Mouse (Mus musculus) kidney, postnatal 0 days (tissue): ENCODE measurements around the gene Fbxl15. TPM values are rescaled to one million over a fixed set of nuclear protein-coding genes. Genes with fewer than 3 reads are reported as not detected.

Experiments
- ATAC-seq: fragments of 200-750 bp; cut with Nextera tagmentation; replicated peaks from 2 replicates; pipeline ENCODE4 v1.8.0; 2017; ENCODE audit warnings: low read depth, moderate number of reproducible peaks, moderate TSS enrichment, moderate library complexity; ENCODE audit not compliant: low FRiP score
- DNase-seq: peaks from one replicate; pipeline ENCODE4 v3.0.0-alpha.2; 2016; ENCODE audit warnings: low spot score
- H3K27ac ChIP-seq: fragments of 300-500 bp; sonication (generic); 2 replicates; pipeline ENCODE4 v1.5.1; 2014; ENCODE audit warnings: mild to moderate bottlenecking
- H3K27me3 ChIP-seq: fragments of 300-500 bp; sonication (generic); 2 replicates; pipeline ENCODE4 v1.6.1; 2014; ENCODE audit warnings: low read length, mixed read lengths; ENCODE audit not compliant: insufficient read depth
- H3K36me3 ChIP-seq: fragments of 300-500 bp; sonication (generic); 2 replicates; pipeline ENCODE4 v1.6.1; 2014; ENCODE audit warnings: low read length, mixed read lengths; ENCODE audit not compliant: insufficient read depth
- H3K4me1 ChIP-seq: fragments of 300-500 bp; sonication (generic); replicated peaks from 2 replicates; pipeline ENCODE4 v1.6.1; 2014; ENCODE audit warnings: antibody characterized with exemption, low read length, mixed read lengths; ENCODE audit not compliant: insufficient read depth
- H3K4me2 ChIP-seq: fragments of 300-500 bp; sonication (generic); 2 replicates; pipeline ENCODE4 v1.6.1; 2014; ENCODE audit warnings: mild to moderate bottlenecking, low read length, moderate library complexity, mixed read lengths
- H3K4me3 ChIP-seq: fragments of 300-500 bp; sonication (generic); replicated peaks from 2 replicates; pipeline ENCODE4 v1.5.1; 2014; ENCODE audit warnings: low read depth, low read length
- H3K9ac ChIP-seq: fragments of 300-500 bp; sonication (generic); 2 replicates; pipeline ENCODE4 v1.6.1; 2014; ENCODE audit warnings: low read depth, low read length
- H3K9me3 ChIP-seq: fragments of 300-500 bp; sonication (generic); replicated peaks from 2 replicates; pipeline ENCODE4 v1.6.1; 2016; ENCODE audit warnings: low read length, inconsistent platforms, mixed read lengths
- CTCF ChIP-seq: IDR thresholded peaks from 2 replicates; pipeline ENCODE4 v1.5.1; 2016; ENCODE audit warnings: antibody characterized with exemption, low read depth, mild to moderate bottlenecking, moderate library complexity
- WGBS: fragments of 180-500 bp; shearing (Covaris S2); extraction: QIAGEN DNeasy Blood & Tissue Kit; methylation state at CpG from one replicate; pipeline ENCODE4 v1.1.7; 2014; 5-methylcytosine and 5-hydroxymethylcytosine counted together
- polyA plus RNA-seq: library from polyadenylated mRNA; unstranded; fragments of >200 nt; fragmentation: Nextera tagmentation; extraction: Ambion mirVana; gene quantifications from 2 replicates; pipeline ENCODE4 v1.2.1, GENCODE M21; 2015

Fbxl15 gene
- polyA plus RNA-seq, 1 experiment from 2014 or later: 33.8 TPM

- Histone ChIP-seq H3K4me1 (no peaks in the 10 kb centered on the region), H3K9ac (no peak overlapping the region), H3K27me3 (no peaks in the 10 kb centered on the region; the same call in 1 of the 2 replicates), H3K4me2 (no peak overlapping the region), H3K27ac (no peak overlapping the region), H3K36me3 (peaks cover 31% of the 10 kb centered on the region), H3K9me3 (no peaks in the 10 kb centered on the region), H3K4me3 (no peak overlapping the region)
- no peak for DNase-seq
- no peak for ATAC-seq
- no peak for TF ChIP-seq CTCF
- 88% methylated on average over 3 of the region's 3 CpGs for WGBS
These were observed 40.4 kb upstream of the Fbxl15 start for GRCm38 (mm10) chr19:46287566-46287965.

DNA sequence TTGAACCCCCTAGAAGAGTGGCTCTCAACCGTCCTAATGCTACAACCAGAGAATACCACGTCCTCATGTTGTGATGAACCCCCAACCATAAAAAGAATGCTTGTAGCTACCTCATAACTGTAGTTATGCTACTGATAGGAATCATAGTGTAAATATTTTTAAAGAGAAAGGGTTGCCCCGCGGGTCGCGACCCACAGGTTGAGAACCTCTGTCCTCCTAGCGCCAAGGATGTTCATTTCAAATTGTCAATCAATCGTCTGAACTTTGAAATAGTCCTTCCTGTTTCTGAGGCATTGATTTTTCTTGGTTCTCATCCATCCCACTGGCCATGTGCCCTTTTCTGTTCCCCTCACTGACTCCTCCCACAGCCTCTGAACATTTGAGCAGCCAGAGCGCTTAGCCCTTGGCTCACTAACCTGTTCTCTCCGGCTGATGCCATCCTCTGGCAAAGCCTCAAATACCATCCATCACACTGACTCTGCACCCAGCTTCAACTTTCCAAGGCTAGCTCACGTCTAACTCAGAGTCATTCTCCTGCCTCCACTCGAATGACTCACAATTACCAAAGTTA is 37.4 kb upstream of the Fbxl15 start:
- Histone ChIP-seq H3K27me3 (no peaks in the 10 kb centered on the region; the same call in 1 of the 2 replicates), H3K36me3 (peaks cover 6% of the 10 kb centered on the region), H3K4me3 (no peak overlapping the region), H3K9me3 (no peaks in the 10 kb centered on the region), H3K4me1 (no peaks in the 10 kb centered on the region), H3K9ac (no peak overlapping the region), H3K4me2 (no peak overlapping the region), H3K27ac (no peak overlapping the region)
- TF ChIP-seq CTCF: no peak
- WGBS: 64% methylated on average over 12 of the region's 12 CpGs
- DNase-seq: no peak
- ATAC-seq: no peak

GRCm38 (mm10) chr19:46296938-46297337 is 31.0 kb upstream of the Fbxl15 start:
- no peaks in the 10 kb centered on the region for H3K9me3 ChIP-seq
- no peaks in the 10 kb centered on the region for H3K27me3 ChIP-seq
- H3K4me1 ChIP-seq: no peaks in the 10 kb centered on the region
- no peak for ATAC-seq
- no peak overlapping the region for H3K4me2 ChIP-seq
- H3K36me3 ChIP-seq: no peaks in the 10 kb centered on the region
- no peak for DNase-seq
- no peak overlapping the region for H3K9ac ChIP-seq
- no peak for TF ChIP-seq CTCF
- H3K27ac ChIP-seq: no peak overlapping the region
- no peak overlapping the region for H3K4me3 ChIP-seq
- WGBS: 63% methylated on average over 4 of the region's 4 CpGs

GRCm38 (mm10) chr19:46300294-46301045 is 27.5 kb upstream of the Fbxl15 start:
- Histone ChIP-seq H3K4me3 (no peak overlapping the region), H3K36me3 (no peaks in the 10 kb centered on the region), H3K4me2 (no peak overlapping the region), H3K27ac (no peak overlapping the region), H3K27me3 (no peaks in the 10 kb centered on the region), H3K4me1 (no peaks in the 10 kb centered on the region; the same call in 1 of the 2 replicates), H3K9me3 (no peaks in the 10 kb centered on the region), H3K9ac (no peak overlapping the region)
- DNase-seq (no peak), ATAC-seq (no peak)
- 36% methylated on average over 8 of the region's 8 CpGs for WGBS
- TF ChIP-seq CTCF: no peak

DNA sequence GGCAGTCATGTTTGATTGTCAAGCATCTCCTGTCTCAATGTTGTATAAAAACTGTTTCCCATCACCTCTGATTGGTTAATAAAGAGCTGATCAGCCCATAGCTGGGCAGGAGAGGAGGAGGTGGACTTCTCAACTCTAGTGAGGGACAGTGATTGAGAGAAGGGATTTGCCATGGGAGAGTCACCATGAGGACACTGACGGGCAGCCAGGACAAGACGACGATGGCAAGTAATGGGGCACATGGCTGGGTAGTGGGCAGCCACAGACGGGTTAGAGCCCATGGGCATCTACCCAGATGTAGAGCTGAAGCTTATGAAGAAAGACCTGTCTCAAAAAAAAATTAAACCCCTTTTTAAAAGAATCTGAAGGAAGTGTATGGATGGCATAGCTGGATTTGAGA is 25.4 kb upstream of the Fbxl15 start:
- no peak for TF ChIP-seq CTCF
- DNase-seq: no peak
- H3K4me2 ChIP-seq: no peak overlapping the region
- ATAC-seq: no peak
- H3K27ac ChIP-seq: no peak overlapping the region
- peaks cover 5% of the 10 kb centered on the region; the same call in 1 of the 2 replicates for H3K4me1 ChIP-seq
- H3K9me3 ChIP-seq: no peaks in the 10 kb centered on the region
- no peak overlapping the region for H3K4me3 ChIP-seq
- H3K9ac ChIP-seq: no peak overlapping the region
- H3K36me3 ChIP-seq: no peaks in the 10 kb centered on the region
- no peaks in the 10 kb centered on the region for H3K27me3 ChIP-seq
- 88% methylated on average over 4 of the region's 4 CpGs for WGBS

GRCm38 (mm10) chr19:46303251-46304215 is 24.5 kb upstream of the Fbxl15 start:
- no peaks in the 10 kb centered on the region for H3K27me3 ChIP-seq
- H3K4me3 ChIP-seq: peak overlapping the region; percentile 75
- H3K27ac ChIP-seq: peak overlapping the region; percentile 91
- H3K36me3 ChIP-seq: no peaks in the 10 kb centered on the region
- peak overlapping the region; percentile 98 for H3K4me2 ChIP-seq
- no peaks in the 10 kb centered on the region for H3K9me3 ChIP-seq
- peak overlapping the region; percentile 47; the same call in 1 of the 2 replicates for H3K9ac ChIP-seq
- no peak for TF ChIP-seq CTCF
- no peak for ATAC-seq
- peaks cover 5% of the 10 kb centered on the region; the same call in 1 of the 2 replicates for H3K4me1 ChIP-seq
- 54% methylated on average over 18 of the region's 18 CpGs for WGBS
- DNase-seq: no peak
